Mouse (Mus musculus): ENCODE results near the gene Phlda2.

DNA sequence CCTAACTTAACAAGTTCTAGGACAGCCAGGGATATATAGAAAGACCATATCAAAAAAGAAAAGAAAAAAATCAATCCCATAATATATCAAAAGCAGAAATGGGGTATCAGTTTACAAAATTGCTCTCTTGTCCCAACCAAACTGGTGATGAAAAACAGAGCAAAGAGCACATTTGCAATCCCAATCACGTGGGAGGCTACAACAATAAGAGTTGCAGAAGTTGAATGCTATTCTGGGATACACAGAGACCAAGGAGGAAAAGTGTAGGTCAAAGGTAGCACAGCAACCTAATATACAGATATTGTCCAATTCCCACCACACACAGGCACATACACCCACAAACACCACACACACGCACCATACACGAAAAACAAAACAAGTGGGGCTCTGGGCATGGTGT is 33.3 kb upstream of the Phlda2 start:
- TF ChIP-seq POLR2A (IDR thresholded peaks at IDR 0.05; ENCODE audit: extremely low read depth, insufficient read depth, low read length) (no peak), CTCF (IDR thresholded peaks at IDR 0.05; ENCODE audit: extremely low read depth, insufficient read depth, low read length) (no peak)

Data from cortical plate, adult 2 months (tissue).